Comparison of ENCODE assay signal across 16 mouse cellular contexts in the genomic region with DNA sequence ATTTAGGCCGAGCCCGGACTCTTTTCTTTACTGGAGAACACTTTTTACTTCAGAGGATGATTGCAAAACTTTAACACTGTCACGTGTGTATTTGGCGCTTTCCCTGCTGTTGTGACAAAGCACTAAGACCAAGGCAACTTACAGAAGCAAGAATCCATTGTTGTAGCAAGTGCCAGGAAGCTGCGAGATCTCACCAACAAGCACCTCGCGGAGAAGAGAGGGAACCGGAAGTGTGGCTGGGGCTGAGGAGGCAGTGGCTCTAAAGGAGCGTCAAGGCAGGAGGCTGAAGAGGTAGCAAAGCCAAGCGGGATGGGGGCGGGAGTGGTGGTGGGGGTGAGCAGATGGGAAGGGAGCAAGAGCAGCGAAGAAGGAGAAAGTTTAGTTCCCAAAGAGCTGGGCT.
DNase-seq lines count a peak whose midpoint lies in the region; ATAC-seq lines count a peak whose summit lies in the region.
"Had no signal": no experiment of that assay in that cellular context is flagged by ENCODE, and none has a peak within 500 bp of the region (broad histone marks: within the 10 kb centered on the region; RNA-seq: fewer than 3 reads in every experiment).

No protein-coding gene starts in this region.

- no peaks in the 10 kb centered on the region for H3K27me3 ChIP-seq in neural tube, embryonic 15.5 days (replicated peaks)
- H3K27me3 ChIP-seq: heart, embryonic 13.5 days; megakaryocyte, embryonic 14.5 days; stomach, embryonic 15.5 days had no signal

- peak; percentile 61 for ATAC-seq in CD4-positive, CD25-positive, alpha-beta regulatory T cell, adult 4 months
- peak; percentile 91 for ATAC-seq in megakaryocyte, adult 5-6 weeks (ENCODE audit: poor library complexity, severe bottlenecking)
- ATAC-seq in neural tube, embryonic 15.5 days (ENCODE audit: low FRiP score) = no peak

- no peak overlapping the region for H3K9ac ChIP-seq in neural tube, embryonic 15.5 days (replicated peaks)
- H3K9ac ChIP-seq: heart, embryonic 13.5 days; lung, embryonic 14.5 days; stomach, embryonic 15.5 days had no signal

- H3K27ac ChIP-seq in neural tube, embryonic 15.5 days (replicated peaks) = no peak overlapping the region
- H3K27ac ChIP-seq: forebrain, embryonic 10.5 days; heart, embryonic 13.5 days; hindbrain, embryonic 10.5 days; stomach, embryonic 15.5 days had no signal

- H3K4me2 ChIP-seq in neural tube, embryonic 15.5 days = no peak overlapping the region
- H3K4me2 ChIP-seq: heart, embryonic 13.5 days; lung, embryonic 14.5 days; stomach, embryonic 15.5 days had no signal

- no peaks in the 10 kb centered on the region for H3K9me3 ChIP-seq in neural tube, embryonic 15.5 days (replicated peaks)
- H3K9me3 ChIP-seq: heart, embryonic 13.5 days; stomach, embryonic 15.5 days had no signal

- peak; percentile 10 for DNase-seq in brain, adult 2 months (ENCODE audit: low read depth, low spot score)
- DNase-seq in thymus, postnatal 25 days = peak; percentile 26
- DNase-seq in lung, postnatal 36 days = no peak
- DNase-seq in cerebellum, postnatal 4 days (ENCODE audit: low spot score in 2 of 2) = no peak
- DNase-seq: cerebellum, adult 2 months; kidney, adult 8-10 months; layer of hippocampus, postnatal 36 days; lung, embryonic 14.5 days had no signal

- no peaks in the 10 kb centered on the region for H3K4me1 ChIP-seq in neural tube, embryonic 15.5 days
- H3K4me1 ChIP-seq: forebrain, embryonic 10.5 days; heart, embryonic 13.5 days; megakaryocyte, embryonic 14.5 days; stomach, embryonic 15.5 days had no signal

- H3K4me3 ChIP-seq in neural tube, embryonic 15.5 days (replicated peaks) = no peak overlapping the region
- H3K4me3 ChIP-seq: forebrain, embryonic 10.5 days; heart, embryonic 13.5 days; hindbrain, embryonic 10.5 days; megakaryocyte, embryonic 14.5 days; stomach, embryonic 15.5 days had no signal

- 85% methylated on average over 12 of the region's 12 CpGs for WGBS in neural tube, embryonic 15.5 days

- H3K36me3 ChIP-seq in neural tube, embryonic 15.5 days = no peaks in the 10 kb centered on the region
- H3K36me3 ChIP-seq: forebrain, embryonic 10.5 days; heart, embryonic 13.5 days; hindbrain, embryonic 10.5 days; stomach, embryonic 15.5 days had no signal

Comparison
In these comparisons a context has a peak if more than half of its experiments do, and no peak if none do; other contexts are left out.
1. DNase-seq: peak in brain, adult 2 months (single experiment) and thymus, postnatal 25 days (single experiment); none in lung, postnatal 36 days (single experiment) and cerebellum, postnatal 4 days (0 of 2).